Mouse (Mus musculus) embryo, embryonic 11 days (tissue): ENCODE measurements around the gene Mmp25.

Source experiments
- DNase-seq: peaks from one replicate; pipeline ENCODE4 v3.0.0-alpha.2; 2015

The Mmp25 gene

GRCm38 (mm10) chr17:23661526-23661925 lies 16.4 kb upstream of the Mmp25 start:
- DNase-seq = no peak

DNA sequence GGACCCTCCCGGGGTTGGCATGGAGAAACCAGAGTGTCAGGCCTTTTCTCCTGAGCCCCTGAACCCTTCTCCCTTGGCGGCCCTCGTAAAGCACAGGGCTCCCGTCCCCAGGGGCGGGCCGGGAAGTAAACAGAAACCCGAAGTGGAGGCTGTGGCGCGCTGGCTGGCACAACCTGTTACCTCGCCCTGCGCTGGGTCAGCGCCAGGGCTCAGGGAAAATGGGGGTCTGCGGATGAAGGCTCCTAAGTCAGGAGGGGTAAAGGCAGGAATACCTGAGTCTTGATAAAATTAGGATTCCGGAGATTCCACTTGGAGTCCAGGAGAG lies 15.8 kb upstream of the Mmp25 start:
- no peak for DNase-seq

GRCm38 (mm10) chr17:23660117-23660875 lies 15.2 kb upstream of the Mmp25 start, which contains the start of gene Bicdl2:
Gene Bicdl2, plus strand, starts transcription at chr17:23660506.
- no peak for DNase-seq

DNA sequence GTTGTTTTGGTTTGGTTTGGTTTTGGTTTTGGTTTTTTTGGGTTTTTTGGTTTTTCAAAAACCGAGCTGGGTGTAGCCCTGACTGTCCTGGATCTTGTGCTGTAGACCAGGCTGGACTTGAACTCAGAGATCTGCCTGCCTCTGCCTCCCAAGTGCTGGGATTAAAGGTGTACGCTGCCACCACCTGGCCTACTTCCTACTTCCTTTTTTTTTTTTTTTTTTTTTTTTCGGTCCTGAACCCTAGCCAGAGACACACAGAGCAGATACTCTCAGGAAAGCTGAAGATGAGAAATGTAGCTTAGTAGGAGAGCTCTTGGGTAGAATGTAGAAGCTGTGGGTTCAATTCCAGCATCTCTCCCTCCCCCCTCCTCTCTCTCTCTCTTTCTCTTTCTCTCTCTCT lies 13.4 kb upstream of the Mmp25 start:
- no peak for DNase-seq

DNA sequence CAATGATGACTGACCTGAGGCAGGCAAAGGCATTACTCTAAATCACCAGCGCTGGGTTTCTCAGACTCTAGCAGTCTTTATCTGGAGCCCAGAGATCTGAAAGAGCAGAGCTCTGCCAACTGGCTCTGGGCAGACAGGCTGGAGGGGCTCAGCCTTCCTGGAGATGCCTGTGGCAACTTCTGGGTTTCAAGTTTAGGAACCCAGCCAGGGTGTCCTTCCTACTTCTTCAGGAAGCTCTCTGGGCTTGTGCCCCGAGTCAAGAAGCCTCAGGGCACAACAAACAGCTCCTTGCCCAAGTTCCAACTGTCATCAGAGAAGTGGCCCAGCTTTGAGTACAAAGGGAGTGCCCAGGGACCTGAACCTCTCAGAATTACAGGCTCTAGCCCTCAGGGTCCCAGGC lies 9.3 kb upstream of the Mmp25 start:
- no peak for DNase-seq

DNA sequence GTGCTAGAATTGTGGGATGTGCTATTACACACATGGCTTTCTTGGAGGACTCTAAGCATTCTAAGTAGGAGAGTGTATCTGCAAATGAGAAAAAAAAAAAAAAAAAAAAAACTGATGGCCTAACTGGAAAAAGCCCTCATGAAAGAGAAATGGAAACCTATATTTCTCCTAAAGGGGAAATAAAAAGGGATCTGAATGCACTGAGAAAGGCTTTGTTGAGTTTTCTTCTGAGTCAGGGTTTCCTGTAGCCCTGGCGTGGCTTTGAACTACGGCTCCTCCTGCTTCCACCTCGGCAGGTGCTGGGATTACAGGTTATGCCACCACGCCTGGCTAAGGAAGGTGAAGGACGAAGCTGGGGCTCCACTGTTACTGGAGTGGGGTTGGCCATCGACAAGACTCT lies 8.9 kb upstream of the Mmp25 start:
- DNase-seq = no peak

GRCm38 (mm10) chr17:23653324-23653723 lies 8.2 kb upstream of the Mmp25 start:
- DNase-seq = no peak

GRCm38 (mm10) chr17:23651363-23651762 lies 6.3 kb upstream of the Mmp25 start:
- DNase-seq = no peak

- DNase-seq = no peak
These were observed 817 bp upstream of the Mmp25 start for GRCm38 (mm10) chr17:23645894-23646293.

GRCm38 (mm10) chr17:23631241-23631640 lies 13.8 kb downstream of the Mmp25 start:
- no peak for DNase-seq

DNA sequence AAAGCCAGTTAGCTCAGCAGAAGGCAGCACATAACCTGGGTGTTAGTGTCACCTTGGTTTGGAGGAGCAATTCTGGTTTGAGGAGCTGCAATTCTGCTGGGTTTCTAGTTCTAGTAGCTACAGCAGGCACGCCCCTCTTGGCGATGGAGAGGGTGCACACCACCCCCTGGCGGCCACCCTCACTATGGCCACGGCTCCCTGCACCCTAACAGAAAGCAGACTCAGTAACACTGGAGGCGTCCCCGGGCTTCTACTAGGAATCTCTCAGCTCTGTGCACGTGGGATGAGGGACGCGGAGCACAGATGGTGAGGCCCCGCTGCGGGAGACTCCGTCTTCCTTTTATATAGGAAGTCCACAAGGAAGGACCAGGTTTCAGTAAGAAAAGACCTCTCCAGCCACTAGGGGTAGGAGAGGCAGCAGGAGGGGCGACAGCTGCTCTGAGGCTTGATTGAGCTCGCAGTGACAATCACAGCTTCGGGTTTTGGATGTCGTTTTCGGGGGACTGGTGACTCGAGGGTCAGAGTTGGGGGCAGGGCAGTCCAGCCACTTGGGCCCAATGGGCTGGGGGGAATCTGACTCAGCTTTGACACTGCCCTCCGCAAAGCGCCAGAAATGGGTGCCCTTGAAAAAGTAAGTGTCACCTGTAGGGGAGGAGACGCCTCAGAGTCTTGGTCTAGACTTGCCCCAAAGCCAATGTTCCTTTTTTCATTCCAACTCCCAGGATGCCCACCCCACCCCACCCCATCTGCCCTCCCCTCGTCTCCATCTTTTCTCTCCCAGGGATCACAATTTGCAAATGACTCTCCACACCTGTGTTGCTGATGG lies 14.7 kb downstream of the Mmp25 start:
- peak; percentile 80 for DNase-seq

DNA sequence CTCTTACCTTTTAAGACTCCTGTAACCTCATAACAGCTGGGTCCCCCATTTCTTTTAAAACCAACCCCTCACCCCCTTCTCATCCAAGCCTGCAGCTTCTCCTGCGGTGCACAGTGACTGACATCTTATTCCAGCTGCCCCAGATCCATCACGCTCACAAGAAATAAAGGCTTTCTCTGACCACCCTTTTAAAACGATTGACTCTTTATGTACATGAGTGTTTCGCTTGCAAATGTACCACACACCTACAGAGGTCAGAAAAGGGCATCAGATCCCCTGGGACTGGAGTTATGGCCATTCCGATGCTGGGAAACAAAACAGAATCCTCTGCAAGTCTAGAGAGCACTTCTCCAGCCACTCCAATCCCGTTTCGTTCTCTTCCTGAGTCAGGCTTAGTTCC lies 17.3 kb downstream of the Mmp25 start:
- DNase-seq = no peak

DNA sequence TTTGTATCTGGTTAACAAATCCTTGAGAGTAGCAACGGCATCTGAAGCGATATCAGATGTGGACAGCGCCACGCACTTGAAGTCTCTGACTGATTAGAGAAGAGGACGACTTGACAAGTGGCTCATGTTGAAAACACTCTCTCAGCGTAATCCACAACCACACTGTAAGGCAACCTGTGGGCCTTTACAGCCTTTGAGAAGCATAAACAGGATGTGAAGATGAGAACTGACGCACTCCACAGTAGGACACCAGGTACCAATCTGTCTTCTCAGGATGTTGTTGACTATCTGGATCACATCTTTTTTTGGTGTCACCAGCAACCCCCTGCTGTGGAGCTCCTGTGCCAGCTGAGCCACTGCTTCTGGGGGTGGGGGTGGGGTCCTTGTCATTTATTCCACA lies 24.7 kb downstream of the Mmp25 start:
- DNase-seq = no peak

- no peak for DNase-seq
These were observed 28.0 kb downstream of the Mmp25 start for GRCm38 (mm10) chr17:23617087-23617486.

DNA sequence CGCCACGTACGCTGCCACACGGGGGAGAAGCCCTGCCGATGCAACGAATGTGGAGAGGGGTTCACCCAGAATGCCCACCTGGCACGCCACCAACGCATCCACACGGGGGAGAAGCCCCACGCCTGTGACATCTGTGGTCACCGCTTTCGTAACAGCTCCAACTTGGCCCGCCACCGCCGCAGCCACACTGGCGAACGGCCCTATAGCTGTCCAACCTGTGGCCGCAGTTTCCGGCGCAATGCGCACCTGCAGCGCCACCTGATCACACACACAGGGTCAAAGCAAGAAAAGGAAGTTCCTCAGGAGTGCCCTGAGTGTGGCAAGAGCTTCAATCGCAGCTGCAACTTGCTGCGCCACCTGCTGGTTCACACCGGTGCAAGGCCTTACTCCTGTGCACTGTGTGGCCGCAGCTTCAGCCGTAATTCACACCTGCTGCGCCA lies 34.7 kb downstream of the Mmp25 start:
- DNase-seq = peak; percentile 62

DNA sequence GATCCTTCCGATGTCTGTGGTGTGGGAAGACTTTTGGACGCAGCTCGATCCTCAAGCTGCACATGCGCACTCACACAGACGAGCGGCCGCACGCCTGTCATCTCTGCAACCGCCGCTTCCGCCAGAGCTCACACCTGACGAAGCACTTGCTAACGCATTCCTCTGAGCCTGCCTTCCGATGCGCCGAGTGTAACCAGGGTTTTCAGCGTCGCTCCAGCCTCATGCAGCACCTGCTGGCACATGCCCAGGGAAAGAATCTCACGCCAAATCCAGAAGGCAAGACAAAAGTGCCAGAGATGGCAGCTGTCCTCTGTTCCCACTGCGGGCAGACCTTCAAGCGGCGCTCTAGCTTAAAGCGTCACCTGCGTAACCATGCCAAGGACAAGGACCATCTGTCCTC lies 35.5 kb downstream of the Mmp25 start:
- no peak for DNase-seq

GRCm38 (mm10) chr17:23605220-23605619 lies 39.9 kb downstream of the Mmp25 start:
- DNase-seq = no peak

DNA sequence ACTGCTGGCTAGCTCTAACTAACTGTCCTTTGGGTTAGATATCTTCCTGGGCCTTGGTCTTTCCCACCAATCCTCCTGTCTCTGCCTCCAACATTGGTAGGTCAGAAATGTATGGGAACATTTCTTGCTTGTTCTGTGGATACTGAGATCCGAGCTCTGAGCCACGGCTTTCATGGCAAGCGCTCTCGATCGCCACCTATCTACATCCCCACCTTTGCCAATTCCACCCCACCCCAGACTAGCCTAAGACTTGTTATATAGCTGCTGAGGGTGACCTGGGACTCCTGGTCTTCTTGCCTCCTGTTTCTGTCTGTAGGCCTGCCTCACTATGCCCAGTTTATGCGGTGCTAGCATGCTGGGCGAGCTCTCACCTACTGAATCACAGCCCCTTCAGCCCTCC lies 40.7 kb downstream of the Mmp25 start:
- no peak for DNase-seq

DNA sequence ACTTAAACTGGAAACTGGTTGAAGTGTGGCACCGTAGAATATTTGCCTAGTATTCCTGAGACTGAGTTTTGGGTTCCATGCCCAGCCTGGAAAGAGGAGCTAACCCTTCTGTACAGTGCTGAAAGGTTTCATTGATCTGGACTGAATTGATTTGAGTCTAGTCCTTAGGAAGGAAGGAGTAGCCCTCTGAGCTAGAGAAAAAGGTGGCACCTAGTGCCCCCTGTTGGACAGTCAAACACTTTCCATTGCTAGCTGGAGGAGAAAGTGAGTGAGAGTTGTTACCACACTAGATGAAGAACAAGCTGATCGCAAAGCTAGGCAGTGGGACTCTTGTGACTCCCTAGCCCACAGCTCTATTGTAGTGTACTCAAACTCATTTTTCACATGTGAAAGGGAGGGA lies 41.5 kb downstream of the Mmp25 start:
- peak; percentile 50 for DNase-seq

DNA sequence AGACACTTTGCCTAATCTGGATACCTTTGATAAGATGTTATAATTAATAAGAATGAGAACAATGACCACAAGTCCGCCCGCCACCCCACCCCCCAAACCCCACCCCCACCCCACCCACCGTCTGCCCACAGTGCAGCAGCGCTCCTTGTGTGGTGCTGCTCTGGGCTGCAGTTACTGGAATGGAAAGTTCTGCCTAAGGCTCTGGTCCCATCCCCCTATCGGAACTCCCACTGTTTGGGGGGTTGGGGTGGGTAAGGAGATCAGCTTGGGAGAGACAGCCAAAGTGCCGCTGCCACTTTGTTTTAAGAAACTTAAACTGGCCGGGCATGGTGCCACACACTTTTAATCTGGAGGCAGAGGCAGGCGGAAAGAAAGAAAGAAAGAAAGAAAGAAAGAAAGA lies 42.0 kb downstream of the Mmp25 start:
- DNase-seq = no peak

DNA sequence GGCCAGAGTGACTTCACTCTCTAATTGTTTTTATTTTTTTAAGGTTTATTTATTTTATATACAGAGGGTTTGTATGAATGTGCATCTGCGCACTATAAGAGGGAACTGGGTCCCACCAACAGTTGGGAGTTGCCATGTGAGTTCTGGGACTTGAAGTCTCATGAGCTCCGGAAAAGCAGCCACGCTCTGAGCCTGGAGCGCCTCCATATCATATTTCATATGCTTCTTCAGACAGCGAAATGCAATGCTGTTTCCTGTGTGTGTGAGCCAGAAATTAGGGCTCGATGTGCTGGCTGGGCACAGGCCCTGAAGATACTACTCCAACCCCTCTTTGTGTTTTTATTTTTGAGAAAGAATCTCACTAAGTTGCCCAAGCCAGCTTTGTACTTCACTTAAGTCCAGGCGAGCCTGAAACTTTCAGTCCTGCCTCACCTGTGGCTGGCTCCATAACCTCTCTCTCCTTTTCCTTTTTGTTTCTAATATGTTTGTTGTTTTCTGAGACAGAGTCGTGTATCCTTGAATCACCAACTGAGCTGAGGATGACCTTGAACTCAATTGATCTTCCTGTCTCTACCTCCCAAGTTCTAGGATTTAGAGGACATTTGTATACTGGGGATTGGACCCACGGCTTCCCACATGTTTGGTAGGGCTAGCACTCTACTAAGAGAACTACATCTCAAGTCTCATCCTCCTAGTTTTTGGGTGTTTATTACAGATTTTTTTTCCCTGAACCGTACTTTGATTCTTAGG lies 43.1 kb downstream of the Mmp25 start:
- peak; percentile 34 for DNase-seq

GRCm38 (mm10) chr17:23600641-23601622 lies 44.1 kb downstream of the Mmp25 start, which contains the start of gene Zscan10:
Gene Zscan10, plus strand, starts transcription at chr17:23600856.
- no peak for DNase-seq
